Mouse (Mus musculus): ENCODE measurements at regions not wholly inside any gene's neighbourhood (a gene's known extent, or its start where the extent isn't known, plus 50 kb on each side); places are given as distances from the start of the nearest gene placed in this dataset.

- TF ChIP-seq CTCF (conservative IDR thresholded peaks at IDR 0.05; ENCODE audit: insufficient read depth, insufficient read length, low read depth, low read length) = no peak
- TF ChIP-seq POLR2A (IDR thresholded peaks at IDR 0.05; ENCODE audit: low read depth, low read length) = no peak
These were observed 276.7 kb upstream of the Prox1 start for GRCm38 (mm10) chr1:190447253-190447652.
